Mouse (Mus musculus): Measurements from ENCODE around the gene Tns3.

DNA sequence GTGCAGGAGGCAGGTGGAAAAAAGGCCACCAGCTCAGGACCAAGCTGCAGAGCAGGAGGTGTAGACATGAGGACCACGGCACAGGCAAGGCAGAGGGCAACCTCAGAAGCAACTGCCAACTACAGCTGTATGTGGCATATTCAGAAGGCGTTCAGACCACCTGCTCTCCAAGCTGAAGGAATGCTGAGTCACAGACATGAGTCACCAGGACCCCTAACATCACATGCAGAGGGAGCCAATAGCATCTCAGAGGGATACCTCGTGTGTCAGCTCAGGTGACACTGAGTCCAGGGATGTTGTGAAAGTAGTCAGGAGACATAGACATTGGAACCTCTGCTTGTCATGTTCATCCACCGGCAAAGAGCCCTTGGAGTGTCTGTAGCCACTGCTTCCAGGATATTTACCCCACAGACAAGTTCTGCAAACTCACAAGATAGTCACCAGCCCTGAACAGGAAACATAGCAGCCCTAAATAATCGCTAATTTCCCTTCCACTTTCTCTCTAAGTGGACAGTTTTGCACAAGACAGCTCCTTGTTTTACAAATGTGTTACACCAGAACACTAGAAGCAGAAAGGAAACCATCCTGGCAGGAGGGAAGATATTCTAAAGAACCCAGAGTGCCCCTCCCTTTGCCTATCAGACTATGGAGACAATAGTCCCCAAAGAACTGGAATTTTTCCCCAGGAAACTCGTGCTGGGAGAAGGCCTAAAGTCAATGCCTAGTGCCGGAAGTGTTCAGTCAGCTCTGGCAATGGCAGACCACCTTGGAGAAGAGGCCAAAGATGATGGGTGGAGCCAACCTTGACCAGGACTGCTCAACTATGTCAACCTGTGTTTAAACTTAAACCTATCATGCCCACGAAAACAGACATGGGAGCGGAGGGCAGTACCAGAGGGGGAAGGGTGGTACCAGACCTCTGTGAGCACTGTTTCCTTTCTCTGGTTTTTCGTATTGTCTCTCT, 88.8 kb downstream of the Tns3 start:
- TF ChIP-seq CTCF (IDR thresholded peaks at IDR 0.05; ENCODE audit: borderline replicate concordance, control insufficient read depth, extremely low read depth, insufficient read depth, low read length, poor library complexity) (no peak), POLR2A (IDR thresholded peaks at IDR 0.05; ENCODE audit: control insufficient read depth, extremely low read depth, insufficient read depth, low read length, poor library complexity) (no peak)

All from thymus, adult 2 months (tissue).